Mouse (Mus musculus): Measurements from ENCODE around the gene Yjefn3. TPM values are rescaled to one million over a fixed set of nuclear protein-coding genes. Genes with fewer than 3 reads are reported as not detected.

Gene Yjefn3
- polyA plus RNA-seq, 1 experiment from 2014 or later, result 5.2 TPM

DNA sequence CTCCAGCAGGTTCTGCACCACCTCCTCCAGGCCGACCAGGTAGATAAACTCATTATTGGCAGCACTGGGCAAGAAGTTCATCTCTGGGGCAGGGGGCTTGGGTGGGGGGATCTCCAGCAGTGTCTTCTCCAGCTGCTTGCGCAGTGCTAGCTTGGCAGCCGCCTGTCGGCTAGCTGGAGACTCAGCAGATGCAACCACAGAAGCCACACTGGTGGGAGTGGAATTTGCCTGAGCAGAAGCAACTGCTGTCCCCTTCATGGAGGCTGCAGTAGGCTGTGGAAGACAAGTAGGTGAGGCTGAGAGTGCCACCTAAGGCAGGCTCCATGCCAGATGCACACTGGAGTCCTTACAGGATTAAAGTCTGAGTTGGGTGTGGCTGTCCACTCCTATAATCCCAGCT lies 12.0 kb upstream of the Yjefn3 start:
- Histone ChIP-seq H3K9me3 (replicated peaks; ENCODE audit: low read length) (no peaks in the 10 kb centered on the region), H3K27me3 (ENCODE audit: insufficient read depth, low read length) (no peaks in the 10 kb centered on the region), H3K4me2 (ENCODE audit: low read length) (no peak overlapping the region), H3K27ac (no peak overlapping the region), H3K4me3 (replicated peaks; ENCODE audit: low read depth, low read length) (no peak overlapping the region), H3K9ac (ENCODE audit: low read depth, low read length) (no peak overlapping the region), H3K36me3 (ENCODE audit: insufficient read depth, low read length) (peaks cover 74% of the 10 kb centered on the region), H3K4me1 (replicated peaks; ENCODE audit: insufficient read depth, low read length) (no peaks in the 10 kb centered on the region)
- ATAC-seq (replicated peaks; ENCODE audit: low FRiP score, low read depth) (no peak), DNase-seq (ENCODE audit: low spot score) (no peak)
- no peak for TF ChIP-seq CTCF (IDR thresholded peaks at IDR 0.05; ENCODE audit: low read depth)
- WGBS, result 81% methylated on average over 4 of the region's 4 CpGs

DNA sequence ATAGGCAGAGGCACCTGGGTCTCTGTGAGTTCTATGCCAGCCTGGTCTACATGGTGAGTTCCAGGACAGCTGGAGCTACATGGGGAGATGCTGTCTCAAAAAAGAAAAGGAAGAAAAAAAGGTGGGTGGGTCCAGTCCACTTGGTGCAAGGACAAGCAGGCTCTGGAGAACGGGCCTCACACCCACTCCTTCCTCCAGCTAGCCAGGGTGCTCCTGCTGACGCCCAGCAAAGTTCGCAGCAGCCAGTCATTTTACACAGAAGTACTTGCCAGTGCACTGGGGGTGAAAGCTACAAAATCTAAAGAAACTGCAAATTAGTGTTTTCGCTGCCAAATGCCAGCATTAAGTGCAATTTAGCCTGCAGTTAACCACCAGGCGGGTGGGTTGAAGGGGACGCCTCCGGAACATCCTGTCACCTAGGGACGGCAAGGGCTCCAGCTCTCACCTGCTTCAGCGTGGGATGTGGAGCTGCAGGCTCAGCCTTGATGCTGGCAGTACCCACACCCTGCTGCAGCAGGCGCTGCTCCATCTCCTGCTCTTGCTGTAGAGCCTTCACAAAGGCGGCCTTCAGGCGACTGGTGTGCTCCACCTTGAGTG lies 10.1 kb upstream of the Yjefn3 start:
- H3K36me3 ChIP-seq (ENCODE audit: insufficient read depth, low read length), result peaks cover 87% of the 10 kb centered on the region
- H3K9me3 ChIP-seq (replicated peaks; ENCODE audit: low read length), result no peaks in the 10 kb centered on the region
- H3K9ac ChIP-seq (ENCODE audit: low read depth, low read length), result no peak overlapping the region
- H3K4me2 ChIP-seq (ENCODE audit: low read length), result no peak overlapping the region
- WGBS, result 87% methylated on average over 12 of the region's 12 CpGs
- ATAC-seq (replicated peaks; ENCODE audit: low FRiP score, low read depth), result no peak
- H3K27ac ChIP-seq, result no peak overlapping the region
- DNase-seq (ENCODE audit: low spot score), result no peak
- no peak overlapping the region for H3K4me3 ChIP-seq (replicated peaks; ENCODE audit: low read depth, low read length)
- no peaks in the 10 kb centered on the region for H3K4me1 ChIP-seq (replicated peaks; ENCODE audit: insufficient read depth, low read length)
- H3K27me3 ChIP-seq (ENCODE audit: insufficient read depth, low read length), result no peaks in the 10 kb centered on the region
- no peak for TF ChIP-seq CTCF (IDR thresholded peaks at IDR 0.05; ENCODE audit: low read depth)

DNA sequence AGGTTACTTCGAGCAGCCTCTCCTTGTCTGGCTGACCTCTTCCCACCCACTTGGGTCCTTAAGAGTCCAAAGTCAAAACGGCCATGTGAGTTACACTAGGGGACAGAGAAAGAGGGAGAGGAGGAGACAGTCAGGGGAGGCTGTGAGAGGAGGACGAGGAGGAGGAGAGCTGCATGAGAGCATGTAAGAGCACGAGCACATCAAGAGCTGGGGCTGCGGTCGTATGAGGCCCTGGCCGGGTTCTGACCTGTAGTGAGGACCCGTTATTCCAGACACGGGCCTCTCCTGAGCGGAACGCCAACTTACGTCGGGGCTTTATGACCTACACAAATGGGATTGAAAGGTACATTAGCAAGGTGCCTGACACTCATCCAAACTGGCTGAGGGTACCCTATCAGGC lies 9.4 kb upstream of the Yjefn3 start:
- no peaks in the 10 kb centered on the region for H3K4me1 ChIP-seq (replicated peaks; ENCODE audit: insufficient read depth, low read length)
- ATAC-seq (replicated peaks; ENCODE audit: low FRiP score, low read depth), result no peak
- H3K4me2 ChIP-seq (ENCODE audit: low read length), result no peak overlapping the region
- no peaks in the 10 kb centered on the region for H3K27me3 ChIP-seq (ENCODE audit: insufficient read depth, low read length)
- no peak overlapping the region for H3K27ac ChIP-seq
- no peaks in the 10 kb centered on the region for H3K9me3 ChIP-seq (replicated peaks; ENCODE audit: low read length)
- peaks cover 81% of the 10 kb centered on the region for H3K36me3 ChIP-seq (ENCODE audit: insufficient read depth, low read length)
- no peak overlapping the region for H3K4me3 ChIP-seq (replicated peaks; ENCODE audit: low read depth, low read length)
- no peak for DNase-seq (ENCODE audit: low spot score)
- 89% methylated on average over 13 of the region's 13 CpGs for WGBS
- no peak overlapping the region for H3K9ac ChIP-seq (ENCODE audit: low read depth, low read length)
- no peak for TF ChIP-seq CTCF (IDR thresholded peaks at IDR 0.05; ENCODE audit: low read depth)

- H3K36me3 ChIP-seq (ENCODE audit: insufficient read depth, low read length), result peaks cover 38% of the 10 kb centered on the region
Observed at GRCm38 (mm10) chr8:69907106-69907505, 4.6 kb upstream of the Yjefn3 start.

DNA sequence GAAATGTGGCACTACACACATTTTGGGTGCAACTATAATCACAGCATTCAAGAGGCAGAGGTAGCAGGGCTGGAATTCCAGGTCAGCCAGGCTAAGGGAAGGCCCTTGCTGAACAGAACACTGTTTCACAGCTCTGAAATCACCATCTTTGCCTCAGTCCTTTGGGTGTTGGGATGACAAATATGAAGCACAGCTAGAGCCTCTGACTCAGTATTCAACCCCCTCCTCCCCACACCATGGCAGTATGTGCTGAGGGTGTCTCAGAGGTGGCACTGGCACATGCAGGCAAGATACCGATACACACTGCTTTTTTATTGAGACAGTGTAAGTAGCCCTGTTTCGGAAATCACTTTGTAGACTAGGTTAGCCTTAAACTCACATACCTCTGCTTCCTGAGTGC lies 3.7 kb upstream of the Yjefn3 start:
- H3K27me3 ChIP-seq (ENCODE audit: insufficient read depth, low read length), result no peaks in the 10 kb centered on the region
- DNase-seq (ENCODE audit: low spot score), result no peak
- ATAC-seq (replicated peaks; ENCODE audit: low FRiP score, low read depth), result no peak
- WGBS, result 86% methylated on average over 2 of the region's 2 CpGs
- no peak overlapping the region for H3K4me3 ChIP-seq (replicated peaks; ENCODE audit: low read depth, low read length)
- H3K36me3 ChIP-seq (ENCODE audit: insufficient read depth, low read length), result peaks cover 33% of the 10 kb centered on the region
- TF ChIP-seq CTCF (IDR thresholded peaks at IDR 0.05; ENCODE audit: low read depth), result no peak
- no peak overlapping the region for H3K27ac ChIP-seq
- peaks cover 5% of the 10 kb centered on the region; the same call in 1 of the 2 replicates for H3K4me1 ChIP-seq (replicated peaks; ENCODE audit: insufficient read depth, low read length)
- H3K9me3 ChIP-seq (replicated peaks; ENCODE audit: low read length), result no peaks in the 10 kb centered on the region
- no peak overlapping the region for H3K4me2 ChIP-seq (ENCODE audit: low read length)
- no peak overlapping the region for H3K9ac ChIP-seq (ENCODE audit: low read depth, low read length)

More at GRCm38 (mm10) chr8:69907106-69907505, 4.6 kb upstream of the Yjefn3 start:
- no peak overlapping the region for H3K4me2 ChIP-seq (ENCODE audit: low read length)
- H3K4me1 ChIP-seq (replicated peaks; ENCODE audit: insufficient read depth, low read length), result peaks cover under 1% of the 10 kb centered on the region; the same call in 1 of the 2 replicates
- ATAC-seq (replicated peaks; ENCODE audit: low FRiP score, low read depth), result no peak
- H3K9me3 ChIP-seq (replicated peaks; ENCODE audit: low read length), result no peaks in the 10 kb centered on the region
- no peak for TF ChIP-seq CTCF (IDR thresholded peaks at IDR 0.05; ENCODE audit: low read depth)
- no peak overlapping the region for H3K4me3 ChIP-seq (replicated peaks; ENCODE audit: low read depth, low read length)
- no peak overlapping the region for H3K27ac ChIP-seq
- H3K27me3 ChIP-seq (ENCODE audit: insufficient read depth, low read length), result no peaks in the 10 kb centered on the region
- WGBS, result 82% methylated on average over 2 of the region's 2 CpGs
- no peak overlapping the region for H3K9ac ChIP-seq (ENCODE audit: low read depth, low read length)
- DNase-seq (ENCODE audit: low spot score), result no peak

DNA sequence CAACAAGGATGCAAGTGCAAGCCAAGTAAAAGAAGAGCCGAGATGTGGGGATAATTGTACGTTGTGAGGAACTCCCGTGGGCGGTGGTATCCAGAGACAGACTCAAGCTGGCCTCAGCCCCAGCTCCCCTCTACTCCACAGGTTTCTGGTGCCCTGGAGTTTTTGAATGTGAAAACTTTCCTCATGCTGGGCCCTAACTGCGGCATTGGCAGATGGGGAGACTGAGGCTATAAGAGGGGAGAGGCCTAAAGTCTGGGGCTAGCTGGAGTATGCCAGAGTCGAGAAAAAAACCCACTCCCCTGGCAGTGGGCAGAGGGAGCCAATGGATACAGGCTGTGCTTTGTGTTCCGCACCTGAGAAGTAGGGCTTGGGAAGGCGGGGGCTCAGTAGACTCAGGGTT lies 1.6 kb upstream of the Yjefn3 start:
- no peaks in the 10 kb centered on the region for H3K27me3 ChIP-seq (ENCODE audit: insufficient read depth, low read length)
- no peak overlapping the region for H3K4me3 ChIP-seq (replicated peaks; ENCODE audit: low read depth, low read length)
- DNase-seq (ENCODE audit: low spot score), result no peak
- H3K4me1 ChIP-seq (replicated peaks; ENCODE audit: insufficient read depth, low read length), result peaks cover 5% of the 10 kb centered on the region; the same call in 1 of the 2 replicates
- H3K9me3 ChIP-seq (replicated peaks; ENCODE audit: low read length), result no peaks in the 10 kb centered on the region
- H3K36me3 ChIP-seq (ENCODE audit: insufficient read depth, low read length), result peaks cover 13% of the 10 kb centered on the region; the same call in 1 of the 2 replicates
- WGBS, result 76% methylated on average over 8 of the region's 8 CpGs
- no peak overlapping the region for H3K4me2 ChIP-seq (ENCODE audit: low read length)
- ATAC-seq (replicated peaks; ENCODE audit: low FRiP score, low read depth), result no peak
- H3K9ac ChIP-seq (ENCODE audit: low read depth, low read length), result no peak overlapping the region
- H3K27ac ChIP-seq, result no peak overlapping the region
- TF ChIP-seq CTCF (IDR thresholded peaks at IDR 0.05; ENCODE audit: low read depth), result no peak
